Mouse (Mus musculus) midbrain, postnatal 0 days (tissue): ENCODE results near the gene Acad10. TPM values are rescaled to one million over a fixed set of nuclear protein-coding genes. Genes with fewer than 3 reads are reported as not detected.
"Not testable (repeated sequence)": the region's sequence is repeated elsewhere in the genome, so short reads cannot be mapped to it uniquely, and the experiment has no call there.

Experiments used
- ATAC-seq: fragments of 200-750 bp; cut with Nextera tagmentation; 2 replicates; pipeline ENCODE4 v1.8.0; 2017; ENCODE audit warnings: moderate number of reproducible peaks, mild to moderate bottlenecking, moderate TSS enrichment, moderate library complexity; ENCODE audit not compliant: low FRiP score
- DNase-seq: peaks from one replicate; pipeline ENCODE4 v3.0.0-alpha.2; 2015; ENCODE audit warnings: low spot score
- H3K27ac ChIP-seq: fragments of 300-500 bp; sonication (generic); 2 replicates; pipeline ENCODE4 v1.5.1; 2014; ENCODE audit warnings: low read depth, mild to moderate bottlenecking, low read length, mixed read lengths
- H3K27me3 ChIP-seq: fragments of 300-500 bp; sonication (generic); 2 replicates; pipeline ENCODE4 v1.6.1; 2014; ENCODE audit warnings: low read length, control low read depth, mixed read lengths; ENCODE audit not compliant: insufficient read depth
- H3K36me3 ChIP-seq: fragments of 300-500 bp; sonication (generic); 2 replicates; pipeline ENCODE4 v1.6.1; 2014; ENCODE audit warnings: low read length, control low read depth, mixed read lengths; ENCODE audit not compliant: insufficient read depth
- H3K4me1 ChIP-seq: fragments of 300-500 bp; sonication (generic); 2 replicates; pipeline ENCODE4 v1.6.1; 2014; ENCODE audit warnings: mild to moderate bottlenecking, control low read depth, antibody characterized with exemption, low read length, mixed read lengths; ENCODE audit not compliant: insufficient read depth
- H3K4me2 ChIP-seq: fragments of 300-500 bp; sonication (generic); 2 replicates; pipeline ENCODE4 v1.6.1; 2014; ENCODE audit warnings: low read depth, mild to moderate bottlenecking, low read length, mixed read lengths; ENCODE audit not compliant: poor library complexity, severe bottlenecking
- H3K4me3 ChIP-seq: fragments of 300-500 bp; sonication (generic); 2 replicates; pipeline ENCODE4 v1.5.1; 2014; ENCODE audit warnings: low read depth, mild to moderate bottlenecking, low read length, moderate library complexity
- H3K9ac ChIP-seq: fragments of 300-500 bp; sonication (generic); replicated peaks from 2 replicates; pipeline ENCODE4 v1.6.1; 2014; ENCODE audit warnings: mild to moderate bottlenecking, low read length, moderate library complexity, mixed read lengths; ENCODE audit not compliant: poor library complexity, severe bottlenecking
- H3K9me3 ChIP-seq: fragments of 300-500 bp; sonication (generic); 2 replicates; pipeline ENCODE4 v1.6.1; 2016; ENCODE audit warnings: low read length, control low read depth
- CTCF ChIP-seq: IDR thresholded peaks from 2 replicates; pipeline ENCODE4 v1.5.1; 2016; ENCODE audit warnings: antibody characterized with exemption, mild to moderate bottlenecking
- whole genome bisulfite sequencing: fragments of 180-500 bp; shearing (Covaris S2); extraction: QIAGEN DNeasy Blood & Tissue Kit; methylation state at CpG from one replicate; pipeline ENCODE4 v1.1.7; 2014; 5-methylcytosine and 5-hydroxymethylcytosine counted together
- polyA plus RNA-seq: library from polyadenylated mRNA; unstranded; fragments of >200 nt; fragmentation: Nextera tagmentation; extraction: Ambion mirVana; gene quantifications from 2 replicates; pipeline ENCODE4 v1.2.1, GENCODE M21; 2015
- total RNA-seq: library from RNA; depleted of rRNA; stranded (reverse); fragments of >200 nt; gene quantifications from 2 replicates; pipeline ENCODE4 v1.2.3, GENCODE M21; 2014

The Acad10 gene
- total and polyA plus RNA-seq, 2 experiments from 2014 or later: 1.4 to 1.7 TPM

DNA sequence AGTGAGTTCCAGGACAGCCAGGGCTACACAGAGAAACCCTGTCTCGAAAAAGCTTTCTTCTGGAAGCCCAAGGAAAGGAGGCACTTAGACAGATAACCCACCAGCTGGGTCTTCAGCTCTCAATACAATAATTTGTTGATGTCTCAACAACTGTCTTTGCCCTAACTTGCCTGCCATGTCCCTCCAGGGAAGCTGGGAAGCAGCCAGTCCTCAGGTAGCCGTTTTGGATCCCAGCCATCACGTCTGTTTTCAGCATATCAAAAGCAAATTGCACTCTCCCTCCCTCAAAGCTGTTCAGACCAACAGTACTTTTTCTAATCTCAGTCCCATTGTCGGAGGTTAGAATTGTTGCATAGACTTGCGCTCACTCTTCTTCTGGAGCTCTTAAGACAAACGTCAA lies 3.8 kb upstream of the Acad10 start:
- Histone ChIP-seq H3K36me3 (peaks cover 27% of the 10 kb centered on the region), H3K27me3 (no peaks in the 10 kb centered on the region)

DNA sequence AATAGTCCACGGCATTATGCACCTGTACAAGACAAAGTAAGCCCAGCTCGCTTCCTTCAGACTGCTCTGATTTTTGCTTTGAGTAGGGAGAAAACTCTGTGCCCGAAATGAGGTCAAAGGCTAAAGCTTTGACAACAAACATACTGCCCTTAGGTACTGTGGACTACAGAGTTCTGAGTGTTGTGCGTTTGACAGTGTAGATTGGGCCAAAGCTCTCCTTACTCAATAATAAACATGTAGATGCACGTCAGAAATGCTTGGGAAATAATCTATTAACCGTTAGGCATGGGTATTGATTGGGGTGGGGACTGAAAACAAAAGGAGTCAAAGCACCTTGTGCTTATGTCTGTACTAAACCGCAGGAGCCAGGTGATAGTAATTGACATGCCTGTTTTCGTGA lies 3.1 kb upstream of the Acad10 start:
- WGBS: 93% methylated on average over 8 of the region's 8 CpGs
- ATAC-seq (no peak), DNase-seq (no peak)
- Histone ChIP-seq H3K27ac (no peak overlapping the region), H3K27me3 (no peaks in the 10 kb centered on the region), H3K36me3 (peaks cover 27% of the 10 kb centered on the region; the same call in 1 of the 2 replicates), H3K9ac (no peak overlapping the region), H3K4me1 (peaks cover 6% of the 10 kb centered on the region), H3K4me2 (no peak overlapping the region), H3K9me3 (no peaks in the 10 kb centered on the region), H3K4me3 (no peak overlapping the region)
- no peak for TF ChIP-seq CTCF

More for the DNA sequence above, 3.8 kb upstream of the Acad10 start:
- no peaks in the 10 kb centered on the region for H3K9me3 ChIP-seq
- TF ChIP-seq CTCF: no peak
- DNase-seq (no peak), ATAC-seq (no peak)
- WGBS: 88% methylated on average over 6 of the region's 6 CpGs
- no peak overlapping the region for H3K4me3 ChIP-seq
- H3K4me2 ChIP-seq: no peak overlapping the region
- H3K27ac ChIP-seq: no peak overlapping the region
- no peak overlapping the region for H3K9ac ChIP-seq
- peaks cover 6% of the 10 kb centered on the region for H3K4me1 ChIP-seq

DNA sequence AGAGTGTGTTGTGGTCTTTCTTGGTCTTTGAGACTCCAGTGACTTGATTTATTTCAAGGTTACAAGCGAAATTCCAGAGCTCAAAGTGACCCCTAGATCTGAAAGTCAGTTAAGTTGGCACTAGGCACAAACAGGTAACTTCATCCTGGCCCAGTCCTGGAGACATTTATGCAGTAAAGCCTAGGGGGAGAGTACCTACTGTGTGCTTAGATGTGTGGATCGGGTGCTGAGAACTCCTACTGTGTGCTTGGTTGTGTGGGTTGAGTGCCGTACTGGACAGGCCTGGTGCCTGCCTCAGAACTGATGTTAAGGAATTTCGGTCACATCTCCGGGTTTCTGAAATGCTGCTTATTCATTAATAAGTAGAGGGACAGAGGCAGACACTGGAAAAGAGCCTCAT lies 1.2 kb upstream of the Acad10 start:
- ATAC-seq (no peak), DNase-seq (no peak)
- peaks cover 6% of the 10 kb centered on the region for H3K4me1 ChIP-seq
- H3K4me3 ChIP-seq: peak overlapping the region; percentile 99
- 74% methylated on average over 5 of the region's 5 CpGs for WGBS
- peak overlapping the region; percentile 95 for H3K9ac ChIP-seq
- no peaks in the 10 kb centered on the region for H3K27me3 ChIP-seq
- H3K36me3 ChIP-seq: peaks cover 22% of the 10 kb centered on the region; the same call in 1 of the 2 replicates
- H3K4me2 ChIP-seq: peak overlapping the region; percentile 86
- no peak overlapping the region for H3K27ac ChIP-seq
- TF ChIP-seq CTCF: no peak
- no peaks in the 10 kb centered on the region for H3K9me3 ChIP-seq

DNA sequence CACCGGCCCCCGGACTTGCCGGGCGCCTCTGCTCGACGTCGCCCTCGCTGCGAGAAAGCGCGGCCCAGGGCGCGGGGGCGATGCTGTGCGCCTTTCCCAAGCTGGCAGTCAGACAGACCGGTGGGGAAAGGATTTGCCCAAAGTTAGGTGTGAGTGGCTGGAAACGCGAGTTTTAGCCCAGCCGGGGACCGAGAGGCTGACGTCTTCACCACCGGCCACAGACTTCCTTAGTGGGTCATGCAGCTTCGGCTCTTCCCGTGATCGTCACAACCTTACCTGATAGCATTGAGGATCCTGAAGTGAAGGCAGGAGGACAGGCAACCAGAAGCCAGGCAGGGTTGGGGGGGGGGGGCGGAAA lies 562 bp upstream of the Acad10 start:
- Histone ChIP-seq H3K9me3 (no peaks in the 10 kb centered on the region), H3K27me3 (no peaks in the 10 kb centered on the region), H3K36me3 (peaks cover 17% of the 10 kb centered on the region; the same call in 1 of the 2 replicates), H3K4me2 (peak overlapping the region; percentile 86), H3K4me3 (peak overlapping the region; percentile 99), H3K9ac (peak overlapping the region; percentile 95), H3K27ac (peak overlapping the region; percentile 55; the same call in 1 of the 2 replicates), H3K4me1 (peaks cover 6% of the 10 kb centered on the region)
- peak; percentile 24; the same call in 1 of the 2 replicates for ATAC-seq
- WGBS: 2% methylated on average over 26 of the region's 26 CpGs
- no peak for DNase-seq
- TF ChIP-seq CTCF: no peak

DNA sequence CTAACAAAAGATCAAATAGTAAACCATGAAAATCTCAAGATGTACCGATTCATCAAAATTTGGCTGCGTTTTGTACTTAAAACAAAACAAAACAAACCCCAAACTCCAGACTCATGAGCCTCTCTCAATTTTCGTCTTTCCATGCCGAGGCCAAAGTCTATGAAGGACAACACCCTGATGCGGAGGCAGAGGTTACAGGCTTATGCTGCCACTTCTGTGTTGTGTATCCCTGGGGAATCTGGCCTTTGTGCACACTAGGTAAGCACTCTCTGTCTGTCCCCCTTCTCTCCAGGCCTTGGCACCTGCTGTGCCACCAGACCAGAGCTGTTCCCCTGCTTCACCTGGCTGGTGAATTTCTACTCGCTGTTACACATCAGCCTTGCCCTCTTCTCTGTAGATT lies 2.7 kb downstream of the Acad10 start:
- ATAC-seq: not testable (repeated sequence)

DNA sequence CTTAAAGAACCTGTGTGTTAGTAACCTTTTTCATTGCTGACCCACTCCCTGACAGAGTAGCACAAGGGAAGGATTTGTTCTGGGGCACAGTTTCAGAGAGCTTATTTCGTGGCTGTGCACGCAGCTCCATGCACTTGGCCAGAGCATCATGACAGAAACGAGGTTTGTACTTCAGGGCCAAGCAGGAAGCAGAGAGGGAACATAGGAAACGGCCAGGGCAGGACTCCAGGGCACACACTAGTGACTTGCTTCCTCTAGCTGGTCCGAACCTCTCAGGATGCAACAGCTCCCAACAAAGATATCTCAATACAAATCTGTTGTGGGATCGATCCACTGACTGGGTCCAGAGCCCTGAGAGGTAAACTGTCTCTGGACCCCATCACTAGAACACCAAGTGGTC lies 3.4 kb downstream of the Acad10 start:
- 79% methylated on average over 6 of the region's 6 CpGs for WGBS
- H3K9ac ChIP-seq, DNase-seq, H3K9me3 ChIP-seq, H3K36me3 ChIP-seq, H3K4me1 ChIP-seq, H3K4me2 ChIP-seq, H3K4me3 ChIP-seq, H3K27ac ChIP-seq, H3K27me3 ChIP-seq, ATAC-seq: not testable (repeated sequence)

More for the DNA sequence above, 2.7 kb downstream of the Acad10 start:
- not testable (repeated sequence) for H3K27ac ChIP-seq, H3K4me2 ChIP-seq, H3K9me3 ChIP-seq, H3K27me3 ChIP-seq, H3K36me3 ChIP-seq, H3K4me3 ChIP-seq, DNase-seq, H3K4me1 ChIP-seq, H3K9ac ChIP-seq
- WGBS: 90% methylated on average over 6 of the region's 6 CpGs
